Mouse (Mus musculus) hindbrain, embryonic 12.5 days (tissue): ENCODE measurements around the gene Cp. TPM values are rescaled to one million over a fixed set of nuclear protein-coding genes. Genes with fewer than 3 reads are reported as not detected.

Experiments used
- ATAC-seq: fragments of 200-750 bp; cut with Nextera tagmentation; 2 replicates; pipeline ENCODE4 v1.8.0; 2017; ENCODE audit warnings: moderate TSS enrichment; ENCODE audit not compliant: low FRiP score
- H3K27ac ChIP-seq: fragments of 300-500 bp; sonication (generic); 2 replicates; pipeline ENCODE4 v1.5.1; 2016; ENCODE audit warnings: mild to moderate bottlenecking
- H3K27me3 ChIP-seq: fragments of 300-500 bp; sonication (generic); 2 replicates; pipeline ENCODE4 v1.6.1; 2016; ENCODE audit warnings: mild to moderate bottlenecking
- H3K36me3 ChIP-seq: fragments of 300-500 bp; sonication (generic); 2 replicates; pipeline ENCODE4 v1.6.1; 2016; ENCODE audit warnings: mild to moderate bottlenecking
- H3K4me1 ChIP-seq: fragments of 300-500 bp; sonication (generic); 2 replicates; pipeline ENCODE4 v1.6.1; 2016
- H3K4me2 ChIP-seq: fragments of 300-500 bp; sonication (generic); replicated peaks from 2 replicates; pipeline ENCODE4 v1.6.1; 2016; ENCODE audit warnings: mild to moderate bottlenecking
- H3K4me3 ChIP-seq: fragments of 300-500 bp; sonication (generic); 2 replicates; pipeline ENCODE4 v1.5.1; 2016; ENCODE audit warnings: mild to moderate bottlenecking
- H3K9ac ChIP-seq: fragments of 300-500 bp; sonication (generic); 2 replicates; pipeline ENCODE4 v1.6.1; 2016; ENCODE audit warnings: mild to moderate bottlenecking, moderate library complexity
- H3K9me3 ChIP-seq: fragments of 300-500 bp; sonication (generic); replicated peaks from 2 replicates; pipeline ENCODE4 v1.6.1; 2016; ENCODE audit warnings: mild to moderate bottlenecking
- WGBS: fragments of 180-500 bp; shearing (Covaris S2); methylation state at CpG from one replicate; pipeline ENCODE4 v1.1.7; 2016; 5-methylcytosine and 5-hydroxymethylcytosine counted together
- polyA plus RNA-seq: library from polyadenylated mRNA; unstranded; fragments of >200 nt; fragmentation: Nextera tagmentation; extraction: Ambion mirVana; gene quantifications from 2 replicates; pipeline ENCODE4 v1.2.1, GENCODE M21; 2016

Cp gene
- polyA plus RNA-seq, 1 experiment from 2014 or later = 5.6 TPM

DNA sequence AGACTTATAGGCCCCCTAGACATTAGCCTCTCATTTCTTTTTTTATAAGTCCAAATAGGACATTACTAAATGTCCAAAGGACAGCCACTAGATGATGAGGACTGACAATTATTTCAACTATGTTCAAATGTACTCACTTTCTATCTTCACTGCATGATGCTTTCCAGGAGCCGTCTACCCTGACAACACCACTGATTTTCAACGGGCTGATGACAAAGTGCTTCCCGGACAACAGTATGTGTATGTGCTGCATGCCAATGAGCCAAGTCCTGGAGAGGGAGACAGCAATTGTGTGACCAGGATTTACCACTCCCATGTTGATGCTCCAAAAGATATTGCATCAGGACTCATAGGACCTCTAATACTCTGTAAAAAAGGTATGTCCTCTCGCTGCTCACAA lies 9.2 kb downstream of the Cp start:
- H3K27ac ChIP-seq = no peak overlapping the region
- no peaks in the 10 kb centered on the region for H3K36me3 ChIP-seq
- ATAC-seq = no peak
- H3K27me3 ChIP-seq = no peaks in the 10 kb centered on the region
- WGBS = 59% methylated on average over 4 of the region's 4 CpGs
- no peak overlapping the region for H3K4me3 ChIP-seq
- no peaks in the 10 kb centered on the region for H3K9me3 ChIP-seq
- H3K4me1 ChIP-seq = no peaks in the 10 kb centered on the region
- H3K9ac ChIP-seq = no peak overlapping the region
- no peak overlapping the region for H3K4me2 ChIP-seq

DNA sequence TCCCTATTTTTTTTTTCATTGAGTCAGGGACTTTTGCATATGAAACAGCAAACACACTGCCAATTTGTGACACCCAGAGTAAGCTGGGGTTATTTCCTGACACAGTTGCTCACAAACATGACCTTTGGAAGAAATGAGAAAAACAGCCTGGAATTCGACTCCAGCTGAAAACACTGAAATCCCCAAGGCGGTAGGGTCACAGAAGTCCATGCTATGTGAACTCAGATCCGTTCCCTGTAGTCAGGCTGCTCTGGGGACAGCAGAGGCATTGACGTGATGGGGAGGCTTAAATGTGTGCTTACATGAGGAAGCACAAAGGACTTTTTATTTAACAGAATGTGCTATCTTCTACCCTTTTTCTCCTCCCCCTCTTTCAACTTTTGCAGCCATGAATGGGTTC lies 21.6 kb downstream of the Cp start:
- H3K9ac ChIP-seq = no peak overlapping the region
- H3K4me2 ChIP-seq = no peak overlapping the region
- no peak overlapping the region for H3K4me3 ChIP-seq
- H3K27ac ChIP-seq = no peak overlapping the region
- H3K27me3 ChIP-seq = no peaks in the 10 kb centered on the region
- no peaks in the 10 kb centered on the region for H3K36me3 ChIP-seq
- WGBS = 54% methylated on average over 4 of the region's 4 CpGs
- no peaks in the 10 kb centered on the region for H3K9me3 ChIP-seq
- no peaks in the 10 kb centered on the region for H3K4me1 ChIP-seq
- ATAC-seq = no peak

DNA sequence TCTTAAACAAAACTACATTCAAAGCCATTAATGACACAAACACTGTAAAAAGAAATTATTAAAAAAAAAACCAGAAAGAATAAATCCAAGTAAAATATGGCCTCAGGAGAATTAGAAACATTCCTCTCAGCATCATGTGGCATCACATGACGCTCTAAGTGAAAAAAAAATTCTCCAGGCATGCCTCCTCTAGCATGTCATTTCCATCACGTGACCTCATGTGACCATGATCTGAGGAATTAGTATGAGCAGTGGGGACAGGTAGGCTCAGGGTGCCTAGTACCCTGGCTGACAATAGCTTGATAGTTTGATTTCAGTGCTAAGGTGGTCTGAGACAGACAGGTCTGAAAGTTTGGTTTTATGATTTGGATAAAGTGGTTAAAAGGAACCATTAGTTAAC lies 24.3 kb downstream of the Cp start:
- ATAC-seq = no peak
- H3K4me3 ChIP-seq = no peak overlapping the region
- no peaks in the 10 kb centered on the region for H3K27me3 ChIP-seq
- no peak overlapping the region for H3K9ac ChIP-seq
- 88% methylated on average over 2 of the region's 2 CpGs for WGBS
- no peak overlapping the region for H3K27ac ChIP-seq
- H3K36me3 ChIP-seq = no peaks in the 10 kb centered on the region
- H3K4me1 ChIP-seq = no peaks in the 10 kb centered on the region
- no peaks in the 10 kb centered on the region for H3K9me3 ChIP-seq
- H3K4me2 ChIP-seq = no peak overlapping the region

- Histone ChIP-seq H3K36me3 (no peaks in the 10 kb centered on the region), H3K4me2 (no peak overlapping the region)
- no peak for ATAC-seq
Measured at GRCm38 (mm10) chr3:19982846-19983245, 26.0 kb downstream of the Cp start.

DNA sequence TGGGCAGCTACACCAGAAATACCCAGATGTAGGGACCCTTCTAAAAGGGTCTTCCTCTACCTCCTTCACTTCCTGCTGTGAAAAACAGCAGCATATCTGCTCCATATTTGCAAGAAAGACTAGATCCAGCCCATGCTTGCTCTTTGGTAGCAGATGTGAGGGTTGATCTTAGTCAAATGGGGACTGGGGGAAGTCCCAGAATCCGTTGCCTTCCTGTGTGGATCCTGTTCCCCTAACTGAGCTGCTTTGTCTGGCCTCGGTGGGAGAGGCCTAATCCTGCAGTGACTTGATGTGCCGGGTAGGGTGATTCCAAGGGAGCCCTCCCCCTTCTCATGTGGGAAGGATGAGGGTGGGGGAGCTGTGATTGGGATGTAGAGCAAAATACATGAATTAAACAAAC lies 29.3 kb downstream of the Cp start:
- Histone ChIP-seq H3K9me3 (no peaks in the 10 kb centered on the region), H3K9ac (no peak overlapping the region), H3K4me3 (no peak overlapping the region), H3K27ac (no peak overlapping the region), H3K27me3 (no peaks in the 10 kb centered on the region), H3K36me3 (no peaks in the 10 kb centered on the region), H3K4me2 (no peak overlapping the region), H3K4me1 (no peaks in the 10 kb centered on the region)
- ATAC-seq = no peak
- 27% methylated on average over 3 of the region's 3 CpGs for WGBS

More at GRCm38 (mm10) chr3:19982846-19983245, 26.0 kb downstream of the Cp start:
- Histone ChIP-seq H3K4me1 (no peaks in the 10 kb centered on the region), H3K27me3 (no peaks in the 10 kb centered on the region), H3K4me3 (no peak overlapping the region), H3K9me3 (no peaks in the 10 kb centered on the region), H3K9ac (no peak overlapping the region), H3K27ac (no peak overlapping the region)

GRCm38 (mm10) chr3:19990031-19990430 lies 33.2 kb downstream of the Cp start:
- no peak overlapping the region for H3K27ac ChIP-seq
- H3K9ac ChIP-seq = no peak overlapping the region
- no peaks in the 10 kb centered on the region for H3K36me3 ChIP-seq
- ATAC-seq = no peak
- H3K9me3 ChIP-seq = no peaks in the 10 kb centered on the region
- H3K4me2 ChIP-seq = no peak overlapping the region
- H3K4me1 ChIP-seq = no peaks in the 10 kb centered on the region
- 75% methylated on average over 3 of the region's 3 CpGs for WGBS
- H3K4me3 ChIP-seq = no peak overlapping the region
- no peaks in the 10 kb centered on the region for H3K27me3 ChIP-seq

- H3K27me3 ChIP-seq = no peaks in the 10 kb centered on the region
- no peaks in the 10 kb centered on the region for H3K4me1 ChIP-seq
- 84% methylated on average over 4 of the region's 4 CpGs for WGBS
- H3K4me2 ChIP-seq = no peak overlapping the region
- no peaks in the 10 kb centered on the region for H3K9me3 ChIP-seq
- H3K36me3 ChIP-seq = peaks cover 4% of the 10 kb centered on the region; the same call in 1 of the 2 replicates
- H3K9ac ChIP-seq = no peak overlapping the region
- ATAC-seq = no peak
- H3K4me3 ChIP-seq = no peak overlapping the region
- H3K27ac ChIP-seq = no peak overlapping the region
Measured at GRCm38 (mm10) chr3:19992388-19992787, 35.5 kb downstream of the Cp start.

GRCm38 (mm10) chr3:19999551-19999950 lies 42.7 kb downstream of the Cp start:
- H3K4me3 ChIP-seq = no peak overlapping the region
- 80% methylated on average over 2 of the region's 2 CpGs for WGBS
- ATAC-seq = no peak

DNA sequence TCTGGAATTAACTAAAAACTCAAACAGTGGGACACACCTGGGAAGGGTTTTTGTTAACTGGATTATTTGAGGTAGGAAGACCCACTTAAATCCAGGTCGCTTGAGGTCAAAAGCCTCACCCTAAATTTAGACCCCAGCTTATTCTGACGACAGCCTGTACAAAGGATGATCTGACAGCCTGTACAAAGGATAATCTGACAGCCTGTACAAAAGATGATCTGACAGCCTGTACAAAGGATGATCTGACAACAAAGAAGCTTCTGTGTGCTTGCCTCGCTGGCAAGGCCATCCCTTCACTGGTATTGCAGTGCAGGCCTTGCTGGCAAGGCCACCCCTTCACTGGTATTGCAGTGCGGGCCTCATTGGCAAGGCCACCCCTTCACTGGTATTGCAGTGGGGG lies 44.0 kb downstream of the Cp start:
- H3K4me3 ChIP-seq = no peak overlapping the region
- no peak overlapping the region for H3K27ac ChIP-seq
- no peak for ATAC-seq
- no peak overlapping the region for H3K4me2 ChIP-seq
- no peaks in the 10 kb centered on the region for H3K27me3 ChIP-seq
- WGBS = 57% methylated on average over 4 of the region's 4 CpGs
- H3K9ac ChIP-seq = no peak overlapping the region
- peaks cover 26% of the 10 kb centered on the region for H3K36me3 ChIP-seq
- H3K4me1 ChIP-seq = no peaks in the 10 kb centered on the region
- no peaks in the 10 kb centered on the region for H3K9me3 ChIP-seq

More at GRCm38 (mm10) chr3:19999551-19999950, 42.7 kb downstream of the Cp start:
- H3K36me3 ChIP-seq = peaks cover 26% of the 10 kb centered on the region
- H3K27me3 ChIP-seq = no peaks in the 10 kb centered on the region
- H3K9ac ChIP-seq = no peak overlapping the region
- no peaks in the 10 kb centered on the region for H3K4me1 ChIP-seq
- H3K4me2 ChIP-seq = no peak overlapping the region
- H3K27ac ChIP-seq = no peak overlapping the region
- no peaks in the 10 kb centered on the region for H3K9me3 ChIP-seq

GRCm38 (mm10) chr3:20002786-20003185 lies 45.9 kb downstream of the Cp start:
- Histone ChIP-seq H3K4me2 (no peak overlapping the region), H3K27me3 (no peaks in the 10 kb centered on the region), H3K27ac (no peak overlapping the region), H3K9me3 (no peaks in the 10 kb centered on the region), H3K36me3 (peaks cover 22% of the 10 kb centered on the region), H3K4me3 (no peak overlapping the region), H3K9ac (no peak overlapping the region), H3K4me1 (no peaks in the 10 kb centered on the region)
- 72% methylated on average over 5 of the region's 5 CpGs for WGBS
- ATAC-seq = no peak

DNA sequence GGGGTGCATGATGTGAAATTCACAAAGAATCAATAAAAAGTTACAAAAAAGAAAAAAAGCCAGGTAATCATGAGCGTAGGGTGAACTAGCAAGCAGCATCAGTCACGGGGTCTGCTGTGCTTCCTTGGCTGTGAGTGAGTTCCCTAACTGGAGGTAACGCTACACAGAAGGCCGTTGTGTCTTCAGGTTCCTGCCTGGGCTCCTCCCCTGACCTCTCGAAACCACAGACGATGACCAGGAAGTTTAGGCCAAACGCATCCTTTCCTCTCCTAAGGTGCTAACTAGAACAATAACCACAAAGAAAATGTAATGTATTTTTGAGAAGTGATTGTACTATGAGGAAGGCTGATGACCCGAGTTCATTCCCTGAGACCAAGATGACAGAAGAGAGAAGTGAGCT lies 47.6 kb downstream of the Cp start:
- no peaks in the 10 kb centered on the region for H3K4me1 ChIP-seq
- H3K9ac ChIP-seq = no peak overlapping the region
- WGBS = 91% methylated on average over 8 of the region's 8 CpGs
- peaks cover 23% of the 10 kb centered on the region for H3K36me3 ChIP-seq
- no peak overlapping the region for H3K4me3 ChIP-seq
- no peak for ATAC-seq
- H3K9me3 ChIP-seq = no peaks in the 10 kb centered on the region
- H3K27ac ChIP-seq = no peak overlapping the region
- H3K4me2 ChIP-seq = no peak overlapping the region
- no peaks in the 10 kb centered on the region for H3K27me3 ChIP-seq

DNA sequence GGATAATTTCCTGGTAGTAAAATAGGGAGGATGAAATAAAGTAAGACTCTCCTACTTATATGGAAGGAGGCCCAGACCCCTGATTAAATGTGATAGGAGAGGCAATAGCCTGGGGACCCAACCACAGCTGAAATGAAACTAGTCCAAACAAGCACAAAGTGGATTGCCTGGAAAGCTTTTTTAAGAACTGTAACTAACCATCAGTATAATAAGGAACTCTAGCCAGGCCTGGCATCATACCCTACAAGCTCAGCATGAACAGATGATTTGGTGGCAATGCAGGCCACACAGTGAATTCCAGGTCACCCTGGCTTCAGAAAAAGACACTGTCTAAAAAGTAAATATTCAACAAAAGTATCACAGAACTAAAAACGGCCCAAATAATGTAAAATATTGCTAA lies 48.8 kb downstream of the Cp start:
- no peaks in the 10 kb centered on the region for H3K9me3 ChIP-seq
- H3K4me3 ChIP-seq = no peak overlapping the region
- no peak for ATAC-seq
- H3K4me1 ChIP-seq = no peaks in the 10 kb centered on the region
- H3K4me2 ChIP-seq = no peak overlapping the region
- H3K27me3 ChIP-seq = no peaks in the 10 kb centered on the region
- WGBS = 72% methylated on average over 1 of the region's 1 CpGs
- H3K27ac ChIP-seq = no peak overlapping the region
- no peak overlapping the region for H3K9ac ChIP-seq
- H3K36me3 ChIP-seq = peaks cover 25% of the 10 kb centered on the region

DNA sequence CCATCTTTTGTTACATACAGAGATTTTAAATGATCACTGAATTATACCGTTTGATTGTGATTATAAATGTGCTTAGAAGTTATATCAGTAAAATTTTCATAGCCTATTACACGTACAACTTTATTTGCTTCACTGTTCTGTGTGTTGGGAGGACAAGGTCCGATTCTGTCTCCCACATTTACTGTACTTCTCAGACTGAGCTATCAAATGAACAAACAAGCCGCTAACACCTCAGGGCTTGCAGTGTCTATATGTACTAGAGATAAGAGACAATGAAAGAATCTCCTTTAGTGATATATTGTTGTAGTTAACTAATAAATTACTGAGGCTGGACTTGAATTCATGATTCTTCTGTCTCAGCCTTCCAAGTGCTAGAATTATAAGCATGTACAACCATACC lies 50.4 kb downstream of the Cp start:
- 95% methylated on average over 4 of the region's 4 CpGs for WGBS
- Histone ChIP-seq H3K9ac (no peak overlapping the region), H3K4me3 (no peak overlapping the region), H3K27me3 (no peaks in the 10 kb centered on the region), H3K4me1 (no peaks in the 10 kb centered on the region), H3K27ac (no peak overlapping the region), H3K9me3 (no peaks in the 10 kb centered on the region), H3K36me3 (peaks cover 20% of the 10 kb centered on the region), H3K4me2 (no peak overlapping the region)
- no peak for ATAC-seq

- H3K9ac ChIP-seq = no peak overlapping the region
- no peaks in the 10 kb centered on the region for H3K27me3 ChIP-seq
- peaks cover 16% of the 10 kb centered on the region for H3K36me3 ChIP-seq
- H3K9me3 ChIP-seq = no peaks in the 10 kb centered on the region
- H3K27ac ChIP-seq = no peak overlapping the region
- ATAC-seq = no peak
- H3K4me1 ChIP-seq = no peaks in the 10 kb centered on the region
- no peak overlapping the region for H3K4me3 ChIP-seq
- WGBS = 90% methylated on average over 5 of the region's 5 CpGs
- no peak overlapping the region for H3K4me2 ChIP-seq
Measured at GRCm38 (mm10) chr3:20007759-20008158, 50.9 kb downstream of the Cp start.
